Mouse (Mus musculus): ENCODE results near the gene E030018B13Rik. TPM values are rescaled to one million over a fixed set of nuclear protein-coding genes. Genes with fewer than 3 reads are reported as not detected.

The E030018B13Rik gene
- polyA plus RNA-seq, 1 experiment from 2014 or later = not detected

GRCm38 (mm10) chr7:63947514-63948487 is 31.1 kb downstream of the E030018B13Rik start:
- 47% methylated on average over 11 of the region's 11 CpGs for WGBS
- Histone ChIP-seq H3K27ac (replicated peaks) (no peak overlapping the region), H3K4me3 (no peak overlapping the region)

DNA sequence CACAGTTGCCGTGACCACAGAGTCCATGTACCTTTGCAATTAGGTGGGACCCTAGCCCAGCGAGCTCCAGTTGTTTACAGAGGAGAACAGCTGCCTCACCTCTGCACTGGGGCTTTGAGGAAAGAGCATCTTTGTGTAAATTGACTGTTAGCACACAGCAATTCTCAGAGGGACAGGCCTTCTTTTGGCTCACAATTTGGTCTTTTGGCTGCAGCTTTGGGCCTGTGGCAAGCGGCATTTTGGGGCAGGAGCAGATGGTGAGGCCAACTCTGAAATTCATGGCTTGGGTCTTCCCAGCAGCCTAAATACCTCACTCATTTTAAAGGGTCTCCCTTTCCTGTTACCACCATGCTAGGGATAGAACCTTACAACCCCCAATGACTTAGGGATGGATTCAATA is 32.5 kb downstream of the E030018B13Rik start:
- no peak overlapping the region for H3K4me2 ChIP-seq
- no peak overlapping the region for H3K4me3 ChIP-seq
- ATAC-seq (ENCODE audit: low FRiP score, low read depth) = no peak
- no peaks in the 10 kb centered on the region for H3K36me3 ChIP-seq
- H3K9me3 ChIP-seq = no peaks in the 10 kb centered on the region
- H3K27me3 ChIP-seq = no peaks in the 10 kb centered on the region
- no peak overlapping the region for H3K27ac ChIP-seq (replicated peaks)
- WGBS = 70% methylated on average over 3 of the region's 3 CpGs
- no peaks in the 10 kb centered on the region for H3K4me1 ChIP-seq (replicated peaks)
- H3K9ac ChIP-seq = no peak overlapping the region

More at GRCm38 (mm10) chr7:63947514-63948487, 31.1 kb downstream of the E030018B13Rik start:
- no peak overlapping the region for H3K9ac ChIP-seq
- no peaks in the 10 kb centered on the region for H3K36me3 ChIP-seq
- H3K4me1 ChIP-seq (replicated peaks) = no peaks in the 10 kb centered on the region
- no peak overlapping the region for H3K4me2 ChIP-seq
- no peak for ATAC-seq (ENCODE audit: low FRiP score, low read depth)
- H3K27me3 ChIP-seq = no peaks in the 10 kb centered on the region
- no peaks in the 10 kb centered on the region for H3K9me3 ChIP-seq

GRCm38 (mm10) chr7:63950931-63951607 is 34.4 kb downstream of the E030018B13Rik start:
- Histone ChIP-seq H3K36me3 (no peaks in the 10 kb centered on the region), H3K4me3 (no peak overlapping the region), H3K27ac (replicated peaks) (no peak overlapping the region), H3K4me1 (replicated peaks) (no peaks in the 10 kb centered on the region; the same call in 1 of the 2 replicates), H3K9me3 (no peaks in the 10 kb centered on the region), H3K9ac (no peak overlapping the region), H3K27me3 (no peaks in the 10 kb centered on the region), H3K4me2 (no peak overlapping the region)
- peak; percentile 46; the same call in 1 of the 2 replicates for ATAC-seq (ENCODE audit: low FRiP score, low read depth)
- WGBS = 65% methylated on average over 10 of the region's 10 CpGs

DNA sequence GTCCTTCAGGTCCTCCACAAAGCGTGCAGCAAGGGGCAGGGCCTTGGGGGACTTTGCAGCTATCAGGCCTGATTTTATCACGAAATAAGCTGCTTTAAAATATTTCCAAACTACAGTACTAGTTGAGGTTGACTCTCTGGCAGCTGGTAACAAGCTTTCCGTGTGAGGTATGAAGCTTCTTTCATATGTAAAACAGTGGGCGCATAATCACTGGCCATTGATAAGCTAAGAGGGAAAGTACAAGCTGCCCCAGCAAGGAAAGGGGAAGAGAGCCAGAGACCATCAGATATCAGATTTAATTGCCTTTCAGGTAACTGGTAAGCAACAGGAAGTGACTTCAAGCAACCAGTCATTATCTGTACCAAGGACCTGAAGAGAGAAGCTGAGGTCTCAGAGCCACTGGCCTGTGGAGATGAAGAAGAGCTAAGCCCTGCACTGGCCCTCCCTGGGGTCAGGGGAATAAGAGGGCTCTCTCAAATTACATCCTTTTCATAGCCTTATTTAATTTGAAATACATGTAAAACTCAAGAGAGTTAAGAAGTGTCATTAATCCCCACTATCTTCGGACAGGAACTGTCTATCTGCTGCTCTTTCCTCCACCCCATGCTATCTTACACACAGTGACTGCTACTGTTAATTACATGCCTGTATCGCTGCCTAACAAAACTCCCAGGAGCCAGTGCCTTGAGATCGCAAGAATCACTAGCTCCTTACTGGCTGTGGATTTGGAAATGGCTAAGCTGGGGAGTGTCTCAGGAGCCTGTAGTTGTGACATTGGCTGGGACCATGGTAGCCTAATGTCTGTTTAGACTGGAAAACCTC is 35.6 kb downstream of the E030018B13Rik start:
- H3K9ac ChIP-seq = no peak overlapping the region
- WGBS = 40% methylated on average over 7 of the region's 7 CpGs
- peaks cover 10% of the 10 kb centered on the region for H3K4me1 ChIP-seq (replicated peaks)
- H3K36me3 ChIP-seq = no peaks in the 10 kb centered on the region
- no peak overlapping the region for H3K4me3 ChIP-seq
- no peak overlapping the region for H3K27ac ChIP-seq (replicated peaks)
- ATAC-seq (ENCODE audit: low FRiP score, low read depth) = no peak
- H3K9me3 ChIP-seq = no peaks in the 10 kb centered on the region
- H3K4me2 ChIP-seq = no peak overlapping the region
- H3K27me3 ChIP-seq = no peaks in the 10 kb centered on the region

DNA sequence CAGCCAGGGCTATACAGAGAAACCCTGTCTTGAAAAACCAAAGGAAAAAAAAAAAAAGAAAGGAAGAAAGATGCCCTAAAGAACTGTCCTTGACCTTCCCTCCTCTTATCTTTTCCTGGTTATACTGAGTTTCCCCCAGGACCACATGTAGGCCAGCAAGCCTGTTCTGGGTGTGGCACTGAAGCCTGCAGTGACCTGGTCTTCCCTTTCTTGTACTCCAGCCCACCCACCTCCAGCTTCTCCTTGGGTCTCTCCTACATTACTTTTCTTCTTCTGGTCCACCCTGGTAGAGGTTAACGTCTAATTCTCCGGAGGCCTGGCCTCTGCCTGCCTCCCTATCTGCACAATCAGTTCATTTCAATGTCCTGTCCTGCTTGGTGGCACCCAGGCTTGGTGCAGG is 38.8 kb downstream of the E030018B13Rik start:
- H3K36me3 ChIP-seq = no peaks in the 10 kb centered on the region
- no peak overlapping the region for H3K27ac ChIP-seq (replicated peaks)
- no peaks in the 10 kb centered on the region for H3K27me3 ChIP-seq
- no peak overlapping the region for H3K4me2 ChIP-seq
- 88% methylated on average over 2 of the region's 2 CpGs for WGBS
- no peak overlapping the region for H3K4me3 ChIP-seq
- no peak for ATAC-seq (ENCODE audit: low FRiP score, low read depth)
- no peak overlapping the region for H3K9ac ChIP-seq
- peaks cover 29% of the 10 kb centered on the region for H3K4me1 ChIP-seq (replicated peaks)
- no peaks in the 10 kb centered on the region for H3K9me3 ChIP-seq

- Histone ChIP-seq H3K4me3 (no peak overlapping the region), H3K9me3 (no peaks in the 10 kb centered on the region), H3K27ac (replicated peaks) (peak overlapping the region; percentile 66; the same call in 1 of the 2 replicates), H3K27me3 (no peaks in the 10 kb centered on the region), H3K36me3 (no peaks in the 10 kb centered on the region), H3K9ac (no peak overlapping the region), H3K4me1 (replicated peaks) (peaks cover 29% of the 10 kb centered on the region), H3K4me2 (no peak overlapping the region)
- no peak for ATAC-seq (ENCODE audit: low FRiP score, low read depth)
- WGBS = 52% methylated on average over 14 of the region's 14 CpGs
Measured at GRCm38 (mm10) chr7:63956138-63956823, 39.6 kb downstream of the E030018B13Rik start.

- Histone ChIP-seq H3K9me3 (no peaks in the 10 kb centered on the region), H3K4me1 (replicated peaks) (peaks cover 29% of the 10 kb centered on the region), H3K4me3 (no peak overlapping the region), H3K36me3 (no peaks in the 10 kb centered on the region), H3K27ac (replicated peaks) (peak overlapping the region; percentile 66), H3K9ac (no peak overlapping the region), H3K4me2 (no peak overlapping the region), H3K27me3 (no peaks in the 10 kb centered on the region)
- WGBS = 8% methylated on average over 16 of the region's 16 CpGs
- peak; percentile 81 for ATAC-seq (ENCODE audit: low FRiP score, low read depth)
Measured at GRCm38 (mm10) chr7:63956981-63957713, 40.5 kb downstream of the E030018B13Rik start.

GRCm38 (mm10) chr7:63957872-63958640 is 41.4 kb downstream of the E030018B13Rik start:
- Histone ChIP-seq H3K4me2 (no peak overlapping the region), H3K9me3 (no peaks in the 10 kb centered on the region)
- 47% methylated on average over 12 of the region's 12 CpGs for WGBS

DNA sequence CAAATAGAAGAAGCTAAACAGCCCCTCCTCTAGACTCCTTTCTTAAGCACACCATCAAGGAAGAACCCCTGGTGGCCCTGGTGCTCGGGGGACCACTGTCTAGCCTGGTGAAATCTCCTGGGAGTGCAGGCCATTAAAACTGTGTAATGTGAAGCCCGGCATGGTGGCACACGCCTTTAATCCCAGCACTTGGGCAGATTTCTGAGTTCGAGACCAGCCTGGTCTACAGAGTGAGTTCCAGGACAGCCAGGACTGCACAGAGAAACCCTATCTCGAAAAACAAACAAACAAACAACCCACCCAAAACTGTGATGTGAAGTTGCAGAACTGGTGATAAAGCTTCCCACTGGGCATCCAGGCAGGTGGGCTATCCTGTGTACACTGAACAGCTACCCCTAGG is 47.0 kb downstream of the E030018B13Rik start:
- no peak overlapping the region for H3K4me2 ChIP-seq
- H3K36me3 ChIP-seq = no peaks in the 10 kb centered on the region
- no peak overlapping the region for H3K4me3 ChIP-seq
- H3K9ac ChIP-seq = no peak overlapping the region
- H3K9me3 ChIP-seq = no peaks in the 10 kb centered on the region
- 75% methylated on average over 5 of the region's 5 CpGs for WGBS
- ATAC-seq (ENCODE audit: low FRiP score, low read depth) = no peak
- H3K27ac ChIP-seq (replicated peaks) = no peak overlapping the region
- no peaks in the 10 kb centered on the region for H3K27me3 ChIP-seq
- peaks cover 6% of the 10 kb centered on the region for H3K4me1 ChIP-seq (replicated peaks)

More at GRCm38 (mm10) chr7:63957872-63958640, 41.4 kb downstream of the E030018B13Rik start:
- H3K36me3 ChIP-seq = no peaks in the 10 kb centered on the region
- peak overlapping the region; percentile 66 for H3K27ac ChIP-seq (replicated peaks)
- H3K4me1 ChIP-seq (replicated peaks) = peaks cover 29% of the 10 kb centered on the region
- no peak overlapping the region for H3K9ac ChIP-seq
- ATAC-seq (ENCODE audit: low FRiP score, low read depth) = peak; percentile 41
- no peaks in the 10 kb centered on the region for H3K27me3 ChIP-seq
- H3K4me3 ChIP-seq = no peak overlapping the region

GRCm38 (mm10) chr7:63964121-63964520 is 47.5 kb downstream of the E030018B13Rik start:
- ATAC-seq (ENCODE audit: low FRiP score, low read depth) = no peak

More at GRCm38 (mm10) chr7:63964121-63964520, 47.5 kb downstream of the E030018B13Rik start:
- 81% methylated on average over 6 of the region's 6 CpGs for WGBS
- Histone ChIP-seq H3K4me1 (replicated peaks) (peaks cover under 1% of the 10 kb centered on the region; the same call in 1 of the 2 replicates), H3K9ac (no peak overlapping the region), H3K4me2 (no peak overlapping the region), H3K4me3 (no peak overlapping the region), H3K9me3 (no peaks in the 10 kb centered on the region), H3K36me3 (no peaks in the 10 kb centered on the region), H3K27me3 (no peaks in the 10 kb centered on the region), H3K27ac (replicated peaks) (no peak overlapping the region)
